Mouse (Mus musculus) cerebellum, adult 9-10 months (tissue): ENCODE results near the gene 9430097D07Rik.
A peak's percentile ranks its signal among the peaks of the same experiment; 100 is the strongest.

Source experiments
- DNase-seq: peaks from one replicate; pipeline ENCODE4 v3.0.0; 2022

The 9430097D07Rik gene

GRCm38 (mm10) chr2:32597248-32597647 is 21.8 kb upstream of the 9430097D07Rik start:
- DNase-seq = peak; percentile 68

GRCm38 (mm10) chr2:32596725-32597124 is 21.2 kb upstream of the 9430097D07Rik start:
- DNase-seq = peak; percentile 97

- no peak for DNase-seq
Measured at GRCm38 (mm10) chr2:32591249-32591648, 15.8 kb upstream of the 9430097D07Rik start.

GRCm38 (mm10) chr2:32590224-32590623 is 14.7 kb upstream of the 9430097D07Rik start:
- DNase-seq = no peak

- peak; percentile 91 for DNase-seq
Measured at GRCm38 (mm10) chr2:32589213-32589795, 13.8 kb upstream of the 9430097D07Rik start.

- DNase-seq = no peak
Measured at GRCm38 (mm10) chr2:32587731-32588321, 12.3 kb upstream of the 9430097D07Rik start.

- DNase-seq = peak; percentile 92
Measured at GRCm38 (mm10) chr2:32586871-32587351, 11.4 kb upstream of the 9430097D07Rik start, which contains the start of gene St6galnac4. Gene St6galnac4 (plus strand): TSS chr2:32587095.

GRCm38 (mm10) chr2:32585149-32585714 is 9.7 kb upstream of the 9430097D07Rik start:
- no peak for DNase-seq

GRCm38 (mm10) chr2:32582830-32583799 is 7.6 kb upstream of the 9430097D07Rik start:
- peak; percentile 95 for DNase-seq

GRCm38 (mm10) chr2:32581450-32582095 is 6.1 kb upstream of the 9430097D07Rik start:
- peak; percentile 85 for DNase-seq

- DNase-seq = peak; percentile 64
Measured at GRCm38 (mm10) chr2:32578146-32579046, 2.9 kb upstream of the 9430097D07Rik start.

GRCm38 (mm10) chr2:32576532-32576931 is 1.0 kb upstream of the 9430097D07Rik start:
- peak; percentile 43 for DNase-seq

- DNase-seq = peak; percentile 88
Measured at GRCm38 (mm10) chr2:32574901-32575585, 441 bp downstream of the 9430097D07Rik start.

- DNase-seq = no peak
Measured at GRCm38 (mm10) chr2:32574497-32574896, 987 bp downstream of the 9430097D07Rik start, which contains the start of gene Pip5kl1. Gene Pip5kl1 (plus strand): TSS chr2:32574797.

- peak; percentile 53 for DNase-seq
Measured at GRCm38 (mm10) chr2:32572196-32572595, 3.3 kb downstream of the 9430097D07Rik start.

- DNase-seq = peak; percentile 93
Measured at GRCm38 (mm10) chr2:32570698-32571494, 4.6 kb downstream of the 9430097D07Rik start, which contains the start of gene Dpm2. Gene Dpm2 (plus strand): TSS chr2:32570858.

- DNase-seq = peak; percentile 53
Measured at GRCm38 (mm10) chr2:32568941-32569340, 6.5 kb downstream of the 9430097D07Rik start.

- DNase-seq = peak; percentile 63
Measured at GRCm38 (mm10) chr2:32568149-32568548, 7.3 kb downstream of the 9430097D07Rik start.

- DNase-seq = peak; percentile 83
Measured at GRCm38 (mm10) chr2:32566536-32567063, 8.9 kb downstream of the 9430097D07Rik start.
